Mouse (Mus musculus) megakaryocyte, embryonic 14.5 days (primary cell): ENCODE measurements around the gene Olfr452. TPM values are rescaled to one million over a fixed set of nuclear protein-coding genes. Genes with fewer than 3 reads are reported as not detected.

ENCODE experiments used
- H3K27me3 ChIP-seq: replicated peaks from 2 replicates; pipeline ENCODE3; 2012; ENCODE audit warnings: inconsistent platforms
- H3K36me3 ChIP-seq: replicated peaks from 2 replicates; pipeline ENCODE3; 2012; ENCODE audit warnings: low read length, inconsistent platforms, mixed read lengths
- H3K4me1 ChIP-seq: 2 replicates; pipeline ENCODE4 v1.6.1; 2012; ENCODE audit warnings: inconsistent platforms
- H3K4me3 ChIP-seq: replicated peaks from 2 replicates; pipeline ENCODE3; 2012; ENCODE audit warnings: moderate library complexity, mild to moderate bottlenecking, inconsistent platforms
- H3K9me3 ChIP-seq: 2 replicates; pipeline ENCODE4 v1.6.1; 2012; ENCODE audit warnings: inconsistent platforms
- FLI1 ChIP-seq: IDR thresholded peaks from 2 replicates; pipeline ENCODE4 v1.6.1; 2012; ENCODE audit warnings: low read length, inconsistent platforms, mixed read lengths
- GATA1 ChIP-seq: IDR thresholded peaks from 3 replicates; pipeline ENCODE4 v1.6.1; 2012; ENCODE audit warnings: mixed read lengths, low read length, inconsistent platforms, borderline replicate concordance
- polyA plus RNA-seq: library from polyadenylated mRNA; stranded (reverse); fragments of >175 nt; gene quantifications from 2 replicates; pipeline ENCODE4 v1.2.3, GENCODE M21; 2012; ENCODE audit warnings: low replicate concordance; ENCODE audit not compliant: insufficient read depth

Olfr452 gene
- not detected in 2 replicates for polyA plus RNA-seq

DNA sequence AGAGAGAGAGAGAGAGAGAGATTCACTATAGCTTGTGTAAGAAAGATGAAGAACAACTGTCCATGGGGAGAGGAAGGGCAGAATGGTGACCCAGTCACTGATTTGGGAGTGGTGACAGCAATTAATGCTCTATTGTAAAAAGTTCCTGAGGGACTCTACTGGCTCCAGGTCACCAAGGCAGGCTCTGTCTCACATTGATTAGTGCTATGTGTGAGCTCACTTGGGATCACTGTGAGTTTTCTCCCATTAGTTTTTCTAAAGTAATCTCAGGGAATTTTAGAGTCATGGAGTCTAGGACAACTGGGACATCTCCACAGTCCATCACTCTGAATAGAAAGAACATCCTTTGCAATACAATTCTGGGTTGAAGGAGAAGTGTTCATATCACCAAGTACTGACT is at the start of gene Olfr452:
Gene Olfr452, plus strand, starts transcription at position 301 of the 400 bp plus-strand sequence.
- Histone ChIP-seq H3K4me1 (no peaks in the 10 kb centered on the region), H3K36me3 (no peaks in the 10 kb centered on the region), H3K27me3 (no peaks in the 10 kb centered on the region), H3K4me3 (no peak within 1 kb of the TSS), H3K9me3 (peaks cover 13% of the 10 kb centered on the region)
- no peak for TF ChIP-seq FLI1
- no peak for TF ChIP-seq GATA1

DNA sequence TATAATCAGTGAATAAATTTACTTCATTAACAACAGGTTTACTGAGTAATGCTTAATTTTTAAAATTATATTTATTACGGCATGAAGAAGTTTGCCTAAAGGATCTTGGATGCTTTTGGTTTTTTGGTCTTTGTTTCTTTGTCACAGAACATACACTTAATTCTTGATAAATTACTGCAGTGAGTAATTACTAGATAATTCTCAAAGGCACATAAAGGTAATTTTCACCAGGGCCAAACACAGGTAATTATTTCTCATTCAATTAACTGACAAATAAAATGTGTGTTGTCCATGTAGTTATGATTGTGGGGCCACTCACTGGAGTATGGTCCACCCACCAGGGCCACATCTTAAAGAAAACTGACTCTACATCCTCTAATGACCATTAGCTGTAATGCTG is 45.8 kb upstream of the Olfr452 start, which contains the start of gene Olfr453:
Gene Olfr453, plus strand, starts transcription at position 301 of the 400 bp plus-strand sequence.
- TF ChIP-seq GATA1 = no peak
- no peak for TF ChIP-seq FLI1
- H3K27me3 ChIP-seq = no peaks in the 10 kb centered on the region
- no peaks in the 10 kb centered on the region for H3K4me1 ChIP-seq
- H3K9me3 ChIP-seq = no peaks in the 10 kb centered on the region
- no peaks in the 10 kb centered on the region for H3K36me3 ChIP-seq
- H3K4me3 ChIP-seq = no peak within 1 kb of the TSS

DNA sequence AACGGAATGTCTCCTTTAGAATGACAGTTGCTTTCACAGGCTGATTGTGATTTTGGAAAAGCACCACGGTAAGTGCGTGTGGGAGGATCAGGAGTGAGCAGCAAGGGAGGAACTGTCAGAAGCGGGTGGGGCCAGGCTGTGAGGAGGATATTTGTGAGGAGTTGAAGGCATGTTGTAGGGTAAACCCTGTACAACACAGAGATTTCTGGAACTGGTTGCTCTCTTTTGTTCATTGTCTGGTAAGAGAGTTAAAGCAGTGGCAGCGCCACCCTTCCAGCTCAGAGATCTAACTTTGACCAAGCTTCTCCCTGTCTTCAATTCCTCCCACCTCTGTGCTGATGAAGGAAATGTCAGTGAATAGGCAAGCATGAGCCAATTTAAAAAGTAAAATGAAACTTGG is 42.6 kb upstream of the Olfr452 start:
- H3K27me3 ChIP-seq = no peaks in the 10 kb centered on the region
- no peak overlapping the region for H3K4me3 ChIP-seq
- H3K36me3 ChIP-seq = no peaks in the 10 kb centered on the region
- no peaks in the 10 kb centered on the region for H3K4me1 ChIP-seq
- no peaks in the 10 kb centered on the region for H3K9me3 ChIP-seq
- TF ChIP-seq GATA1 (no peak), FLI1 (no peak)

DNA sequence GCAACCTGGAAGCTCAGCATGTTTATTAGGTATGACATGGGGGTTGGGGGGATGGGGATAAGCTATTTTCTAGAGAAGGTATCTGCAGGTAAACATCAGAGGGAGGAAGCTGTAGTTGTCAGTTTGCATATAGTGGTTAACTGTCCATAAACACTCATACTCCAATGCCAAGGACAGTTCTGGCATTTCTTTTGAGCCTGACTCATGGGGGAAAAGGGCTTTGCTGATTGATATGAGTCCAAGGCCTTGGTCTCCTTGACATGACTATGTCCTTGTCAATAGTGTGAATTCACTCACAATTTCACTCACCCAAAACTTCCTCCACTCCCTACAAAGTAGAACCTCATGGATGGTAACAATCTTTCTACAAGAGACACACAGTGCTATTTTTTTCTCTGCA is 37.0 kb upstream of the Olfr452 start:
- TF ChIP-seq GATA1 = no peak
- TF ChIP-seq FLI1 = no peak
- Histone ChIP-seq H3K4me1 (no peaks in the 10 kb centered on the region), H3K27me3 (no peaks in the 10 kb centered on the region), H3K9me3 (no peaks in the 10 kb centered on the region), H3K4me3 (no peak overlapping the region), H3K36me3 (no peaks in the 10 kb centered on the region)

DNA sequence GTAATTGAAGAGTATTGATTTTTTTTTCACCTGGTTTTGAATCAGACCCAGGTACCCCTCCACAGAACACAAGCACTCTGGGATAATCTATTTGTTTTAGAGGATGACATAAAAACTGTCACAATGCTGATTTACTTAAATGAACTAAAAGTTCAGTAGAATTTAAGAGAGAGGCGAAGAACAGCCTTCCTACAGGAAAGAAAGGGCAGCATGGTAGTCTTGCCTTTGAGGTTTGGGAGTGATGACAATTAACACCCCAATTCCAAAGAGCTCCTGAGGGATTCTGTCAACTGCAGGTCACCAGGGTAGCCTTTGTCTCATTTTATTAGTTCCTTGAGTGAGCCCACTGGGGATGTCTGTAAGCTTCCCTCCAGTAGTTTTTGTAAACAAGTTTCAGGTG is 28.8 kb upstream of the Olfr452 start, which contains the start of gene Olfr38:
Gene Olfr38, plus strand, starts transcription at position 301 of the 400 bp plus-strand sequence.
- TF ChIP-seq FLI1 = no peak
- no peak for TF ChIP-seq GATA1
- Histone ChIP-seq H3K36me3 (no peaks in the 10 kb centered on the region), H3K9me3 (no peaks in the 10 kb centered on the region), H3K4me1 (no peaks in the 10 kb centered on the region), H3K4me3 (no peak within 1 kb of the TSS), H3K27me3 (no peaks in the 10 kb centered on the region)

DNA sequence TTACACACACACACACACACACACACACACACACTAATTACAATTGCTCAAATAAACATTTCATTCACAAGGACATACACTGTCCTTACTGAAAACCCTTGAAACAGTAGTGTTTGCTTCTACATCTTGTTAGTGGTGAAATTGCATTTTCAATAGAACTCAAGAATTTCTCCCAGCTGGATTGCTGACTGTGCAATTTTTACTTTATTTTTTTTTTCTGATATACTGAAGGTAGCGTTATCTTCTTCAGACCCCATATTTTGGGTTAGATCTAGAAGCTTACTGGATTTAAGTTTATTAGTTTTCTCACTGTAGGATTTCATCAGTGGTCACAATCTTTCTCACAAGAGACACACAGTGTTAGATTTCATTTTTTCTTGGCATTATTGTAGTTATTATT is 7.8 kb upstream of the Olfr452 start:
- Histone ChIP-seq H3K9me3 (peaks cover 12% of the 10 kb centered on the region), H3K36me3 (no peaks in the 10 kb centered on the region), H3K4me3 (no peak overlapping the region), H3K4me1 (no peaks in the 10 kb centered on the region), H3K27me3 (no peaks in the 10 kb centered on the region)
- TF ChIP-seq FLI1 (no peak), GATA1 (no peak)

DNA sequence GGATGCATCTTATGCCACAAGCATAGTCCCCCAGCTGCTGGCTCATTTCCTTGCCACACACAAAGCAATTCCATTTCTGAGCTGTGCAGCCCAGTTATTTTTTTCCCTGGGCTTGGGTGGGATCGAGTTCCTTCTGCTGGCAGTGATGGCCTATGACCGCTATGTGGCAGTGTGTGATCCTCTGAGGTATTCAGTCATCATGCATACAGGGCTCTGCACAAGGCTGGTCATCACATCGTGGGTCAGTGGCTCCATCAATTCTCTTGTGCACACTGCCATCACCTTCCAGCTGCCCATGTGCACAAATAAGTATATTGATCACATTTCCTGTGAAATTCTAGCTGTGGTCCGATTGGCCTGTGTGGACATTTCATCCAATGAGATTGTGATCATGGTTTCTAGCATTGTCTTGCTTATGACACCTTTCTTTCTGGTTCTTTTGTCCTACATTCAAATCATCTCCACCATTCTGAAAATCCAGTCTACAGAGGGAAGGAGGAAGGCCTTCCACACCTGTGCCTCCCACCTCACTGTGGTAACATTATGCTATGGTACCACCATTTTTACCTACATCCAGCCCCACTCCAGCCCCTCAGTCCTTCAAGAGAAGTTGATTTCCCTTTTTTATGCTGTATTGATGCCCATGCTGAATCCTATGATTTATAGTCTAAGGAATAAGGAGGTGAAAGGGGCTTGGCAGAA is 5.5 kb downstream of the Olfr452 start:
- peaks cover 3% of the 10 kb centered on the region; the same call in 1 of the 2 replicates for H3K9me3 ChIP-seq
- H3K36me3 ChIP-seq = no peaks in the 10 kb centered on the region
- H3K27me3 ChIP-seq = no peaks in the 10 kb centered on the region
- no peak for TF ChIP-seq FLI1
- no peak for TF ChIP-seq GATA1
- H3K4me3 ChIP-seq = no peak overlapping the region
- no peaks in the 10 kb centered on the region for H3K4me1 ChIP-seq

DNA sequence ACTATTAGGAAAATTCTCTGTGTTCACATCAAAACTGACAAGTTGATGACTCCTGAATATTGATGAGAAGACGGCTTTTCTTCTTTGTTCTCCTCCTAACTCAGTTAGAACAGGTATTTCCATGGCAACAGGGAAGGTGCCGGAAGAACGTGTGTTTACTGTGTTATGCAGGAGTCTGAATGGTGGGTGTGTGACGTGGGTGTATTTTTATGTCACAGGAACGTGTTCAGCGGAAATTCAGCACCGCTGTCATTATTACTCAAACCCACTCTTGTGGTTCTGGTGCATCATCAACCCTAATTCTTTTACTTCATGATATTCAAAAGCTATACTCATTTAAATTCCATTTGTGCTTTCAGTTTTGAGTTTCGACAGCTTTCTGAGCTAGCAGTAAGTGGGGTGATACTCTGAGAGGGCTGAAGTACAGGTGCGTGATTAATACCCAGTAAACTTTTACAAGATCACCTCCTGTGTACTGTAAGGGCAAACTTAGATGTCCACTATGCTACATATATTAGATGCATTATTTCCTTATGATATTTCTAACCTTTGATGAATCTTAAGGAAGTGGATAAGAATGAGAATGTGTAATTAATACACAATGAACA is 6.2 kb downstream of the Olfr452 start:
- Histone ChIP-seq H3K9me3 (peaks cover 4% of the 10 kb centered on the region; the same call in 1 of the 2 replicates), H3K4me3 (no peak overlapping the region), H3K4me1 (no peaks in the 10 kb centered on the region), H3K27me3 (no peaks in the 10 kb centered on the region), H3K36me3 (no peaks in the 10 kb centered on the region)
- no peak for TF ChIP-seq GATA1
- no peak for TF ChIP-seq FLI1

DNA sequence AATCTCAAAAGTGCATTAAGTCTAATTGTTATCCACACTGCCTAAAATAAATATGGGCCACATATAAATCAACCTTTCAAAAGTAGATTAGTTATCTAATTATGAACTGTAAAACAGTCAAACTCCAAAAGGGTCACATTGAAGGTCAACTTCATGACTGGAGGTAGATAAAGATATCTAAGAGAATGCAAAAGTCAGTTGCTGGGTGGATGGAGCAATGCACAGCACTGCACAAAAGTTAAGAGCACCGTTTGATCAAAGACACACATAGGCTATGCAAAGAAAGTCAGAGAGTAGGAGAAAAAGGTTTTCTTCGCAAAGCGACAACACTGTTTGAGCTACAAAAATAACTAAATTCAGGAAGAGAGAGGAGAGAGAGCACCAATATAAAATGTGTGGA is 10.1 kb downstream of the Olfr452 start:
- Histone ChIP-seq H3K9me3 (peaks cover 8% of the 10 kb centered on the region; the same call in 1 of the 2 replicates), H3K36me3 (no peaks in the 10 kb centered on the region), H3K4me3 (no peak overlapping the region), H3K27me3 (no peaks in the 10 kb centered on the region), H3K4me1 (no peaks in the 10 kb centered on the region)
- TF ChIP-seq FLI1 = no peak
- no peak for TF ChIP-seq GATA1

DNA sequence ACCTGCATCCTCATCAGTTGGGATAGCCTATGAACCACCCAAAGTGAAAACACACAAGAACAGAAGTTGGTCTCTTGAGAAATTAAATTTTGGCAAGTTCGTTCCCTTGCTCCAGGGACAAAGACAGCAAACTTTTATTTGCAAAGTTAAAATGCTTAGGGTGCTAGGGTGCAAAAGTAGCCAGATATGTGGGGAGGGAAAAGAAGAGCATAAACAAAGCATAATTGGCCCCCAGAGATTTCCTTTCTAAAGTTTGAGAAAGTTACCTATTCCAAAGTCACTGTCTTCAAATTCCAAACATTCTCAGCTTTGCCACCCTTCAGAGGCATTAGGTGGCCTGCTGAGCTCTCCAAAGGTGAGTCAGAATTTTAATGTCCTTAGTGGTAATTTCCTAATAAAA is 26.7 kb downstream of the Olfr452 start, which contains the start of gene Olfr450:
Gene Olfr450, plus strand, starts transcription at position 301 of the 400 bp plus-strand sequence.
- TF ChIP-seq FLI1 = no peak
- no peak for TF ChIP-seq GATA1
- Histone ChIP-seq H3K36me3 (no peaks in the 10 kb centered on the region), H3K4me3 (no peak within 1 kb of the TSS), H3K27me3 (no peaks in the 10 kb centered on the region), H3K9me3 (no peaks in the 10 kb centered on the region), H3K4me1 (no peaks in the 10 kb centered on the region)
